Mouse (Mus musculus): Measurements from ENCODE around the gene Ift57. TPM values are rescaled to one million over a fixed set of nuclear protein-coding genes. Genes with fewer than 3 reads are reported as not detected.

Ift57 gene
- polyA plus RNA-seq, 1 experiment from 2014 or later = 28.3 TPM

DNA sequence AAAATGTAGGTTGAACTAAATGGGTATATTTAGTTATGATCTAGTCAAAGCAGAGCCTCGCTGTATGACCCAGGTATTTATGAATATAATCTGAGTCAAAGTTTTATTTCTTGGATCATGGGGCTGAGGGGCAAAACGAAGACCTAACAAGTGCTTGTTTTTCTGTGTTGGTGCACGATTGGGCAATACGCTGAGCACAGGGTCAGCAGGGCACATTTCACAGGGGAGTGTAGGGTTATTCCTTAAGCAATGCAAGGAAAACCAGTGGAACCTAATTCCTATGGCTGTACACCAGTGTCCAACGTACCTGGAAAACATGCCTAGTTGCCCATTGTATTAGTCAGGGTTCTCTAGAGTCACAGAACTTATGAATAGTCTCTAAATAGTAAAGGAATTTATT, 88.7 kb downstream of the Ift57 start:
- 90% methylated on average over 5 of the region's 5 CpGs for WGBS
- Histone ChIP-seq H3K9me3 (ENCODE audit: low read length) (no peaks in the 10 kb centered on the region), H3K4me3 (ENCODE audit: low read length) (no peak overlapping the region), H3K27me3 (ENCODE audit: insufficient read depth, low read length) (no peaks in the 10 kb centered on the region), H3K36me3 (ENCODE audit: insufficient read depth, low read length) (no peaks in the 10 kb centered on the region), H3K9ac (replicated peaks; ENCODE audit: low read length) (no peak overlapping the region), H3K4me1 (ENCODE audit: insufficient read depth, low read length) (0 out of 2 replicates have a peak, but pooled peaks cover 4% of the 10 kb centered on the region), H3K27ac (ENCODE audit: low read length) (no peak overlapping the region), H3K4me2 (replicated peaks; ENCODE audit: low read depth, low read length) (no peak overlapping the region)
- no peak for ATAC-seq (ENCODE audit: low FRiP score, low TSS enrichment)

DNA sequence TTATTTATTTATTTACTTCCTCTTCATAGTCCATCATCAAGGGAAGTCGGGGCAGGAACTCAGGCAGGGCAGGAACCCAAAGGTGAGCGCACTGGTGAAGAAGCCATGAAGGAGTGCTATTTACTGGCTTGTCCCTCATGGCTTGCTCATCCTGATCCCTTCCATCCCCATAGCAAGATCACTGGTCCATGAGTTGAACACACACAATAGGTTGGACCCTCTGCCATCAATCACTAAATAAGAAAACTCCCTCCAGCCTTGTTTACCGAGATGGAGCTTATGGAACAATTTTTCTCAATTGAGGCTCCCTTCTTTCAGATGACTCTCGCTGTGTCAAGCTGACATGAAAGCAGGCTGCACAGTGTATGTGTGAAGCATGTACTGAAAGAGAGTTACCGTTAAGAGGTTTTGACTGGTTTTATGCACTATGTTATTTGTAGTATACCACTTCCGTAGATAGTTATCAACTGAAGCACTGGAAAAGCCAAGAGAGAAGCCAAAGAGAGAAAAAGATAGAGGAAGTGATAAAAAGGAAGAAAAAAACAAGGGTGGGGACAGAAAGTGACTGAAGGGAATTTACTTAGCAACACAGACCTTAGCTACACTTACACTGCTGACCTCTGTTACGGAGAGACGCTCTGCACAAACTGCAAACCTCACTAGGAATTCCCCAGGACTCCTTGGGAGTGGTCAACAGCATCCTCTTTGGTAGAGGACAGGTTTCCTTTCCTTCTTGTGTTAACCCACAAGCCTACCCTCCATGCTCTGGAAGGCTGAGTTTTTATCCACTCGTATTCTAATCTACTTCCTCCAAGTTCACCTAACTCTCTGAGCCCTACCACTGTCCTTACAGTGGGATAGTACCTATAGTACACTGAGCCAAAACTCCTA, 91.8 kb downstream of the Ift57 start:
- Histone ChIP-seq H3K4me2 (replicated peaks; ENCODE audit: low read depth, low read length) (no peak overlapping the region), H3K4me3 (ENCODE audit: low read length) (no peak overlapping the region), H3K9me3 (ENCODE audit: low read length) (no peaks in the 10 kb centered on the region), H3K4me1 (ENCODE audit: insufficient read depth, low read length) (0 out of 2 replicates have a peak, but pooled peaks cover 4% of the 10 kb centered on the region), H3K9ac (replicated peaks; ENCODE audit: low read length) (no peak overlapping the region), H3K27me3 (ENCODE audit: insufficient read depth, low read length) (no peaks in the 10 kb centered on the region), H3K36me3 (ENCODE audit: insufficient read depth, low read length) (no peaks in the 10 kb centered on the region), H3K27ac (ENCODE audit: low read length) (no peak overlapping the region)
- ATAC-seq (ENCODE audit: low FRiP score, low TSS enrichment) = no peak
- 83% methylated on average over 9 of the region's 9 CpGs for WGBS

GRCm38 (mm10) chr16:49792446-49792878, 93.4 kb downstream of the Ift57 start:
- H3K27ac ChIP-seq (ENCODE audit: low read length) = no peak overlapping the region
- no peak for ATAC-seq (ENCODE audit: low FRiP score, low TSS enrichment)

GRCm38 (mm10) chr16:49793596-49793995, 94.6 kb downstream of the Ift57 start:
- 0 out of 2 replicates have a peak, but pooled peaks cover 4% of the 10 kb centered on the region for H3K4me1 ChIP-seq (ENCODE audit: insufficient read depth, low read length)
- no peak for ATAC-seq (ENCODE audit: low FRiP score, low TSS enrichment)
- no peak overlapping the region for H3K27ac ChIP-seq (ENCODE audit: low read length)
- H3K4me2 ChIP-seq (replicated peaks; ENCODE audit: low read depth, low read length) = no peak overlapping the region
- no peaks in the 10 kb centered on the region for H3K36me3 ChIP-seq (ENCODE audit: insufficient read depth, low read length)
- no peak overlapping the region for H3K4me3 ChIP-seq (ENCODE audit: low read length)
- H3K9me3 ChIP-seq (ENCODE audit: low read length) = no peaks in the 10 kb centered on the region
- no peaks in the 10 kb centered on the region for H3K27me3 ChIP-seq (ENCODE audit: insufficient read depth, low read length)
- WGBS = 91% methylated on average over 9 of the region's 9 CpGs
- no peak overlapping the region for H3K9ac ChIP-seq (replicated peaks; ENCODE audit: low read length)

More at GRCm38 (mm10) chr16:49792446-49792878, 93.4 kb downstream of the Ift57 start:
- 56% methylated on average over 9 of the region's 9 CpGs for WGBS
- Histone ChIP-seq H3K36me3 (ENCODE audit: insufficient read depth, low read length) (no peaks in the 10 kb centered on the region), H3K27me3 (ENCODE audit: insufficient read depth, low read length) (no peaks in the 10 kb centered on the region), H3K9me3 (ENCODE audit: low read length) (no peaks in the 10 kb centered on the region), H3K4me3 (ENCODE audit: low read length) (no peak overlapping the region), H3K4me2 (replicated peaks; ENCODE audit: low read depth, low read length) (no peak overlapping the region), H3K9ac (replicated peaks; ENCODE audit: low read length) (no peak overlapping the region), H3K4me1 (ENCODE audit: insufficient read depth, low read length) (0 out of 2 replicates have a peak, but pooled peaks cover 4% of the 10 kb centered on the region)

- ATAC-seq (ENCODE audit: low FRiP score, low TSS enrichment) = no peak
- Histone ChIP-seq H3K27ac (ENCODE audit: low read length) (no peak overlapping the region), H3K4me3 (ENCODE audit: low read length) (no peak overlapping the region), H3K4me1 (ENCODE audit: insufficient read depth, low read length) (0 out of 2 replicates have a peak, but pooled peaks cover 4% of the 10 kb centered on the region), H3K9me3 (ENCODE audit: low read length) (no peaks in the 10 kb centered on the region), H3K36me3 (ENCODE audit: insufficient read depth, low read length) (no peaks in the 10 kb centered on the region), H3K27me3 (ENCODE audit: insufficient read depth, low read length) (no peaks in the 10 kb centered on the region), H3K9ac (replicated peaks; ENCODE audit: low read length) (no peak overlapping the region), H3K4me2 (replicated peaks; ENCODE audit: low read depth, low read length) (no peak overlapping the region)
- WGBS = 72% methylated on average over 2 of the region's 2 CpGs
Observed at GRCm38 (mm10) chr16:49796271-49796670, 97.2 kb downstream of the Ift57 start.

DNA sequence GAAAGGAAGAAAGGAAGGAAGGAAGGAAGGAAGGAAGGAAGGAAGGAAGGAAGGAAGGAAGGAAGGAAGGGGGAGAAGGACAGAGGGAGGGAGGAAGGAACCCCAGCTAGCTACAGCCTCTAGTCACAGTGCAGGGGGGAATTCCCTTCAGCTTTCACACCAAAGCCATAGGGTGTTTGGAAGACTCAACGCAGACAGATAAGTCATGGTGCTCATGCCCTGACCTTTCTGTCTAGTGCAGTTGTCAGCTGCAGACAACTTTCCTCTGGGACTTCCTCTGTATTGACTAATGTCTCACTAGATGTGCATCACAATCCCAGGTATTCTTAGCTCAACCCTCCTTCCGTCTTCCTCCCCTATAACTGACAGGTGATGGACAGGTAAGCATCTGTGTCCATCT, 97.9 kb downstream of the Ift57 start:
- 82% methylated on average over 2 of the region's 2 CpGs for WGBS
- Histone ChIP-seq H3K9me3 (ENCODE audit: low read length) (no peaks in the 10 kb centered on the region), H3K27ac (ENCODE audit: low read length) (no peak overlapping the region), H3K36me3 (ENCODE audit: insufficient read depth, low read length) (no peaks in the 10 kb centered on the region), H3K4me1 (ENCODE audit: insufficient read depth, low read length) (0 out of 2 replicates have a peak, but pooled peaks cover 4% of the 10 kb centered on the region), H3K4me2 (replicated peaks; ENCODE audit: low read depth, low read length) (no peak overlapping the region), H3K4me3 (ENCODE audit: low read length) (no peak overlapping the region), H3K27me3 (ENCODE audit: insufficient read depth, low read length) (no peaks in the 10 kb centered on the region), H3K9ac (replicated peaks; ENCODE audit: low read length) (no peak overlapping the region)
- no peak for ATAC-seq (ENCODE audit: low FRiP score, low TSS enrichment)

DNA sequence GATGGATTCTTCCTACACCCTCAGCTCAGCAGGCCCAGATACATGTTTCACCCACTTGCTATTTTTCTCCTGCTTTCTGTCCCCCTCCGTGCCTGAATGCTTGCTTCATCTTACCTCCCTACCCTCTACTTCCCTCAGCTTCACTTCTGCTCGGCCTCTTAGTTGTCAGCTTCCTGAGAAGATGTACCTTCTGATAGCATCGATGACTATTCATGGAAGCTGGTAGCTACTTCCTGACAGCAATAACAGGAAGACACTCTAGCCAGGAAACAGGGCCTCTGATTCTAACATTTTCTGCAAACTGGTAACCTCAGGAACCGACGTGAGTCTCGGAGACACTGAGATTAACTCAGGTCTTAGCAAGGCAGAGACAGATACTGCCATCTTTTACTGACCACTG, 99.8 kb downstream of the Ift57 start:
- Histone ChIP-seq H3K4me1 (ENCODE audit: insufficient read depth, low read length) (peaks cover 6% of the 10 kb centered on the region), H3K9ac (replicated peaks; ENCODE audit: low read length) (no peak overlapping the region), H3K27ac (ENCODE audit: low read length) (peak overlapping the region; percentile 47; the same call in 1 of the 2 replicates), H3K4me3 (ENCODE audit: low read length) (no peak overlapping the region), H3K9me3 (ENCODE audit: low read length) (no peaks in the 10 kb centered on the region), H3K27me3 (ENCODE audit: insufficient read depth, low read length) (no peaks in the 10 kb centered on the region), H3K36me3 (ENCODE audit: insufficient read depth, low read length) (no peaks in the 10 kb centered on the region), H3K4me2 (replicated peaks; ENCODE audit: low read depth, low read length) (no peak overlapping the region)
- 73% methylated on average over 6 of the region's 6 CpGs for WGBS
- ATAC-seq (ENCODE audit: low FRiP score, low TSS enrichment) = no peak

DNA sequence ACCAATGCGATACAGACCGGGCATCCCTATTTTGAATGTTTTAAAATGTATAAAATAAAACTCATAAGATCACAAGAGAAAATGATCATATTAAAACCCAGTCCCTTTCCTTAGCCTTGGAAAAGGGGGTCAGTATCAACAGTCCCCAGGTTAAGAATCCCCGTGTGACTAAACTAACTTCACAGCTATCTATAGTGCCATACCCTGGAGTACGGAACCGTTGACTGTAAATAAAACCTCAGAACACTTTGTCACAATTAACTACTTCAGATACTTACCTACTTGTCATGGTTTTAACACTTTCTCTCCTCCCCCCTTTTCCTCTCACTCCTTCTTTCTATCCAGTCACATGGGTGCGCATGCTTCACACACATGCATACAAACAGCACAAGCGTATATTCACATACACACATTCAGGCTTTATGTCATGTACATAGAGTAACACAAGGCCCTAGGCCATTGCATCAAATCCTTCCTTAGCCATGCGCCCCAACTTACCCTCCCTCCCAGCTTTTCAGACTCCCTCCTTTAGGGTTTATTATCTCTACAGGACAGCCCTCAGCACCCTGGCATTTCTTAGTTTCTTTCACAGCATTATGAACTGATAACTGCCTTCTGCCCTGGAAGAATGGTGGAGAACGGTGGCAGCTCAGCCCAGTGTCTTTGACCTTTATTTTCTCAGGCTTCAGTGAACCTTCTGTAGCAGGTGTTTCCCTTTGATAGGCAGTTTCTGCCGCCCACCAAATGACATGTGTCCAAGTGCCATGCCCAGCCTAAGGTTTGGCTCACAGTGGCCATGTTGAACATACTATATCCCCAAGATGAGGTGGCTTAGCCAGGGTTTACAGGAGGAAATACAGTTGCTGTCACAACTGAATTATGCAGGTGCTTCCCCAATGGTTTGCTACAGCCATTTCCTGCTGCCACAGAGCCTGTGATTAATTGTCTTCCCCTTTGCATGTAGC, 100.8 kb downstream of the Ift57 start, which contains the start of gene Cd47:
Gene Cd47 (plus strand): TSS at position 937 of the 965 bp plus-strand sequence.
- no peaks in the 10 kb centered on the region for H3K9me3 ChIP-seq (ENCODE audit: low read length)
- H3K36me3 ChIP-seq (ENCODE audit: insufficient read depth, low read length) = no peaks in the 10 kb centered on the region
- H3K27me3 ChIP-seq (ENCODE audit: insufficient read depth, low read length) = no peaks in the 10 kb centered on the region
- peaks cover 13% of the 10 kb centered on the region for H3K4me1 ChIP-seq (ENCODE audit: insufficient read depth, low read length)
- H3K27ac ChIP-seq (ENCODE audit: low read length) = peak within 1 kb of the TSS; percentile 55
- 65% methylated on average over 10 of the region's 10 CpGs for WGBS
- H3K4me3 ChIP-seq (ENCODE audit: low read length) = no peak within 1 kb of the TSS
- H3K4me2 ChIP-seq (replicated peaks; ENCODE audit: low read depth, low read length) = no peak within 1 kb of the TSS; the same call in 1 of the 2 replicates
- no peak within 1 kb of the TSS for H3K9ac ChIP-seq (replicated peaks; ENCODE audit: low read length)
- ATAC-seq (ENCODE audit: low FRiP score, low TSS enrichment) = peak; percentile 24; the same call in 1 of the 2 replicates

- peaks cover 13% of the 10 kb centered on the region for H3K4me1 ChIP-seq (ENCODE audit: insufficient read depth, low read length)
- no peaks in the 10 kb centered on the region for H3K27me3 ChIP-seq (ENCODE audit: insufficient read depth, low read length)
- 60% methylated on average over 5 of the region's 5 CpGs for WGBS
- peak overlapping the region; percentile 31; the same call in 1 of the 2 replicates for H3K27ac ChIP-seq (ENCODE audit: low read length)
- H3K9ac ChIP-seq (replicated peaks; ENCODE audit: low read length) = no peak overlapping the region
- no peak; the same call in 1 of the 2 replicates for ATAC-seq (ENCODE audit: low FRiP score, low TSS enrichment)
- H3K9me3 ChIP-seq (ENCODE audit: low read length) = no peaks in the 10 kb centered on the region
- H3K36me3 ChIP-seq (ENCODE audit: insufficient read depth, low read length) = no peaks in the 10 kb centered on the region
- no peak overlapping the region; the same call in 1 of the 2 replicates for H3K4me2 ChIP-seq (replicated peaks; ENCODE audit: low read depth, low read length)
- no peak overlapping the region for H3K4me3 ChIP-seq (ENCODE audit: low read length)
Observed at GRCm38 (mm10) chr16:49800996-49801395, 102.0 kb downstream of the Ift57 start.

Measured in kidney, embryonic 16.5 days (tissue).